Mouse (Mus musculus) testis, adult 2 months (tissue): ENCODE measurements at regions not wholly inside any gene's neighbourhood (a gene's known extent, or its start where the extent isn't known, plus 50 kb on each side); places are given as distances from the start of the nearest gene placed in this dataset.

ENCODE experiments used
- CTCF ChIP-seq: fragments of 200-500 bp; IDR thresholded peaks from 2 replicates; pipeline ENCODE4 v1.5.1; 2012; ENCODE audit warnings: low read depth, mild to moderate bottlenecking, inconsistent platforms, low read length, moderate library complexity; ENCODE audit not compliant: control insufficient read depth, insufficient read depth, insufficient replicate concordance
- POLR2A ChIP-seq: fragments of 200-500 bp; IDR thresholded peaks from 2 replicates; pipeline ENCODE4 v1.6.1; 2012; ENCODE audit warnings: low read depth, mild to moderate bottlenecking, inconsistent platforms, low read length, moderate library complexity; ENCODE audit not compliant: control insufficient read depth

GRCm38 (mm10) chr7:113022516-113022915, 68.8 kb downstream of the Rassf10 start:
- TF ChIP-seq POLR2A = no peak
- TF ChIP-seq CTCF = no peak
